Mouse (Mus musculus) spleen, adult 2 months (tissue): ENCODE results near the gene Rgl2.

ENCODE experiments used
- CTCF ChIP-seq: fragments of 200-500 bp; IDR thresholded peaks from 2 replicates; pipeline ENCODE4 v1.5.1; 2011; ENCODE audit warnings: mild to moderate bottlenecking, inconsistent platforms; ENCODE audit not compliant: insufficient read depth, insufficient read length, insufficient replicate concordance; ENCODE audit errors: extremely low read depth
- POLR2A ChIP-seq: fragments of 200-500 bp; IDR thresholded peaks from 2 replicates; pipeline ENCODE4 v1.6.1; 2011; ENCODE audit warnings: low read depth, low read length, inconsistent platforms

GRCm38 (mm10) chr17:33940206-33940805 is 11.0 kb downstream of the Rgl2 start, which contains the start of the genes Pfdn6 and Wdr46:
- TF ChIP-seq CTCF: no peak
- peak; percentile 31; the same call in 1 of the 2 replicates for TF ChIP-seq POLR2A
